Mouse (Mus musculus) hindbrain, embryonic 11.5 days (tissue): ENCODE data around the gene Srpr. TPM values are rescaled to one million over a fixed set of nuclear protein-coding genes. Genes with fewer than 3 reads are reported as not detected.

ENCODE experiments used
- ATAC-seq: fragments of 200-750 bp; cut with Nextera tagmentation; 2 replicates; pipeline ENCODE4 v1.8.0; 2017; ENCODE audit warnings: mild to moderate bottlenecking, moderate TSS enrichment, moderate library complexity; ENCODE audit not compliant: low FRiP score
- DNase-seq: peaks from one replicate; pipeline ENCODE4 v3.0.0-alpha.2; 2015; ENCODE audit warnings: low spot score
- H3K27ac ChIP-seq: fragments of 300-500 bp; sonication (generic); 2 replicates; pipeline ENCODE4 v1.5.1; 2014; ENCODE audit warnings: mild to moderate bottlenecking, low read depth, low read length
- H3K27me3 ChIP-seq: fragments of 300-500 bp; sonication (generic); 2 replicates; pipeline ENCODE4 v1.6.1; 2014; ENCODE audit warnings: mild to moderate bottlenecking, low read length, moderate library complexity, mixed read lengths; ENCODE audit not compliant: control insufficient read depth, insufficient read depth
- H3K36me3 ChIP-seq: fragments of 300-500 bp; sonication (generic); 2 replicates; pipeline ENCODE4 v1.6.1; 2014; ENCODE audit warnings: mild to moderate bottlenecking, low read length, moderate library complexity, mixed read lengths; ENCODE audit not compliant: control insufficient read depth, insufficient read depth
- H3K4me1 ChIP-seq: fragments of 300-500 bp; sonication (generic); replicated peaks from 2 replicates; pipeline ENCODE4 v1.6.1; 2014; ENCODE audit warnings: low read length, mixed read lengths; ENCODE audit not compliant: control insufficient read depth, insufficient read depth
- H3K4me2 ChIP-seq: fragments of 300-500 bp; sonication (generic); replicated peaks from 2 replicates; pipeline ENCODE4 v1.6.1; 2014; ENCODE audit warnings: mild to moderate bottlenecking, low read depth, low read length
- H3K4me3 ChIP-seq: fragments of 300-500 bp; sonication (generic); 2 replicates; pipeline ENCODE4 v1.5.1; 2014; ENCODE audit warnings: low read depth, low read length
- H3K9ac ChIP-seq: fragments of 300-500 bp; sonication (generic); 2 replicates; pipeline ENCODE4 v1.6.1; 2014; ENCODE audit warnings: low read depth, low read length
- H3K9me3 ChIP-seq: fragments of 300-500 bp; sonication (generic); 2 replicates; pipeline ENCODE4 v1.6.1; 2016; ENCODE audit warnings: low read length; ENCODE audit not compliant: control insufficient read depth
- WGBS: fragments of 180-500 bp; shearing (Covaris S2); extraction: QIAGEN DNeasy Blood & Tissue Kit; methylation state at CpG from one replicate; pipeline ENCODE4 v1.1.7; 2014; 5-methylcytosine and 5-hydroxymethylcytosine counted together
- polyA plus RNA-seq: library from polyadenylated mRNA; unstranded; fragments of >200 nt; fragmentation: Nextera tagmentation; extraction: Ambion mirVana; gene quantifications from 2 replicates; pipeline ENCODE4 v1.2.1, GENCODE M21; 2014

Srpr gene
- polyA plus RNA-seq, 1 experiment from 2014 or later: 96.8 TPM

- Histone ChIP-seq H3K9ac (no peak overlapping the region), H3K9me3 (no peaks in the 10 kb centered on the region), H3K4me2 (no peak overlapping the region), H3K27ac (no peak overlapping the region), H3K27me3 (no peaks in the 10 kb centered on the region), H3K36me3 (0 out of 2 replicates have a peak, but pooled peaks cover 2% of the 10 kb centered on the region), H3K4me3 (no peak overlapping the region), H3K4me1 (no peaks in the 10 kb centered on the region)
- DNase-seq (no peak), ATAC-seq (no peak)
- WGBS: 95% methylated on average over 2 of the region's 2 CpGs
Observed at GRCm38 (mm10) chr9:35182832-35183231, 17.1 kb upstream of the Srpr start.

GRCm38 (mm10) chr9:35183359-35183758, 16.6 kb upstream of the Srpr start:
- Histone ChIP-seq H3K27ac (no peak overlapping the region), H3K36me3 (0 out of 2 replicates have a peak, but pooled peaks cover 2% of the 10 kb centered on the region), H3K27me3 (no peaks in the 10 kb centered on the region), H3K4me2 (no peak overlapping the region), H3K4me1 (no peaks in the 10 kb centered on the region), H3K9ac (no peak overlapping the region), H3K4me3 (no peak overlapping the region), H3K9me3 (no peaks in the 10 kb centered on the region)
- 68% methylated on average over 5 of the region's 5 CpGs for WGBS
- DNase-seq (no peak), ATAC-seq (no peak)

DNA sequence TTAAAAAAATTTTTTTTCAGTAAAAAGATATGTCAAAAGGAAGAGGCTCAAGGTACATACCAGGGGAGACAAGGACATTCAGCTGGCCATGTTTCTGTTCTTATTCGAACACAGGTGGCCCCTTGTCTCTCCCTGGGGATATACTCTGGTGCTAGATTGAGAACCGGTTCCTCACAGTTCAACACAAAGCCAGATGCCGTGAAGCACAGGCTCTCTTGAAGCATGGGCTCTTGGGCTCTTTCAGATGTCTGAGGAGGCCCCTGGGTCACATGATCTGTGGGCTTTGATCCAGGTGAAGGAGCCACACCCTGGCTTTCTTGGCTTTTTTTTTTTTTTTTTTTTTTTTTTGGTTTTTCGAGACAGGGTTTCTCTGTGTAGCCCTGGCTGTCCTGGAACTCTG, 13.5 kb upstream of the Srpr start:
- 84% methylated on average over 4 of the region's 4 CpGs for WGBS
- no peak for ATAC-seq
- DNase-seq: no peak
- no peak overlapping the region for H3K4me2 ChIP-seq
- H3K9ac ChIP-seq: no peak overlapping the region
- no peak overlapping the region for H3K4me3 ChIP-seq
- H3K27me3 ChIP-seq: no peaks in the 10 kb centered on the region
- no peak overlapping the region for H3K27ac ChIP-seq
- H3K36me3 ChIP-seq: 0 out of 2 replicates have a peak, but pooled peaks cover 2% of the 10 kb centered on the region
- no peaks in the 10 kb centered on the region for H3K9me3 ChIP-seq
- H3K4me1 ChIP-seq: no peaks in the 10 kb centered on the region

DNA sequence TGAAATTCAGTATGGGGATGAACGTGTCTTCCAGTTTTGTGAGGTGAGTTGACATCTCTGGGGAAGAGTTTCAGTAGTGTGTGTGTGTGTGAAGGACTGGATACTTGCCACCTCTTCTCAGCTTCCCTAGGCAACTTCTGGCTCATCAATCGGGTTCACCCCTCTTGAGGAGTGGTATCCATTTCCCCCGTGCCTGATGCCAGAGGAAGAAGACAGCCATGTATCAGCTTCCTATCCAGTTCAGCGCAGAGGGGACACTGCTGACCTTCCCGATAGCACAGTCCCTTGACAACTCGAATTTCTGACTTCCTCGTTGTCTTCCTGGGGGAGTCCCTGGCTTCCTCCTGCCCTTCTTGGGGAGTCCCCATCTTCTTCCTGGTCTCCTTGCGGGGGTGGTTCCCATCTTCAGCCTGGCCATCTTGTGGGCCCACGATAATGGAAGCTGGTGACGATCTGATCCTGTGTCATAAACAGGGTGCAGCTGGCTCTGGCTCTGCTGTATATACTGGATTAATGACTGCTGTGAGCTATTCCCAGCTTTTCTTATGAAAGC, 12.5 kb upstream of the Srpr start:
- Histone ChIP-seq H3K9ac (no peak overlapping the region), H3K27ac (no peak overlapping the region), H3K27me3 (no peaks in the 10 kb centered on the region), H3K4me1 (no peaks in the 10 kb centered on the region), H3K9me3 (no peaks in the 10 kb centered on the region), H3K4me3 (no peak overlapping the region), H3K36me3 (0 out of 2 replicates have a peak, but pooled peaks cover 2% of the 10 kb centered on the region), H3K4me2 (no peak overlapping the region)
- DNase-seq (no peak), ATAC-seq (no peak)
- WGBS: 90% methylated on average over 10 of the region's 10 CpGs

DNA sequence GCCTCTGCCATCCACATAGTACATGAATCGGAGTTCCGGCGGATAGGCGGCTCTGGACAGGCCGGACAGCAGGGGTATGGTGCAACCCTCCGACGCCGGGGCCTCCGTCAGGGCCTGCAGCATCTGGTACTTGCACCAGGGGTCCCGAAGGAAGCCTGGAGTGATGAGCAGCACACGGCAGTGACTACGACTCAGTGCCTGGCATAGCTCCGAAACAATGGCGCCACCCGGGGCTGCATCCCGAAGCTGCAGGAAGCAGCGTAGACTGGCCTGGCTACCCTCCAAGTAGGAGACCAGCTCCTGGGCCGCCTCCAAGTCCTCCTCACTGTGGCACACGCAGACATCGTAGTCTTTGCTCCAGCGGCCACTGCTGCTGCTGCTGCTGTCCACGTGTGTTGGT, 11.3 kb upstream of the Srpr start:
- ATAC-seq: no peak
- DNase-seq: no peak
- H3K36me3 ChIP-seq: 0 out of 2 replicates have a peak, but pooled peaks cover 2% of the 10 kb centered on the region

GRCm38 (mm10) chr9:35192983-35193542, 6.9 kb upstream of the Srpr start:
- no peak overlapping the region for H3K27ac ChIP-seq
- H3K27me3 ChIP-seq: no peaks in the 10 kb centered on the region
- H3K9ac ChIP-seq: no peak overlapping the region
- no peak for ATAC-seq
- no peaks in the 10 kb centered on the region for H3K36me3 ChIP-seq
- H3K4me3 ChIP-seq: no peak overlapping the region
- WGBS: 82% methylated on average over 11 of the region's 11 CpGs
- no peaks in the 10 kb centered on the region for H3K4me1 ChIP-seq
- no peak for DNase-seq
- H3K9me3 ChIP-seq: no peaks in the 10 kb centered on the region
- H3K4me2 ChIP-seq: no peak overlapping the region

More for the DNA sequence above, 11.3 kb upstream of the Srpr start:
- H3K4me3 ChIP-seq: no peak overlapping the region
- no peaks in the 10 kb centered on the region for H3K4me1 ChIP-seq
- H3K9ac ChIP-seq: no peak overlapping the region
- no peak overlapping the region for H3K27ac ChIP-seq
- H3K9me3 ChIP-seq: no peaks in the 10 kb centered on the region
- whole genome bisulfite sequencing: 78% methylated on average over 22 of the region's 22 CpGs
- no peaks in the 10 kb centered on the region for H3K27me3 ChIP-seq
- no peak overlapping the region for H3K4me2 ChIP-seq

- no peak for DNase-seq
- Histone ChIP-seq H3K4me1 (no peaks in the 10 kb centered on the region; the same call in 1 of the 2 replicates), H3K9me3 (no peaks in the 10 kb centered on the region), H3K4me2 (no peak overlapping the region), H3K27ac (no peak overlapping the region), H3K36me3 (no peaks in the 10 kb centered on the region), H3K9ac (no peak overlapping the region), H3K27me3 (no peaks in the 10 kb centered on the region), H3K4me3 (no peak overlapping the region)
- WGBS: 91% methylated on average over 3 of the region's 3 CpGs
- no peak for ATAC-seq
Observed at GRCm38 (mm10) chr9:35194048-35194447, 5.9 kb upstream of the Srpr start.

- WGBS: 89% methylated on average over 3 of the region's 3 CpGs
Observed at GRCm38 (mm10) chr9:35197625-35198024, 2.4 kb upstream of the Srpr start.

DNA sequence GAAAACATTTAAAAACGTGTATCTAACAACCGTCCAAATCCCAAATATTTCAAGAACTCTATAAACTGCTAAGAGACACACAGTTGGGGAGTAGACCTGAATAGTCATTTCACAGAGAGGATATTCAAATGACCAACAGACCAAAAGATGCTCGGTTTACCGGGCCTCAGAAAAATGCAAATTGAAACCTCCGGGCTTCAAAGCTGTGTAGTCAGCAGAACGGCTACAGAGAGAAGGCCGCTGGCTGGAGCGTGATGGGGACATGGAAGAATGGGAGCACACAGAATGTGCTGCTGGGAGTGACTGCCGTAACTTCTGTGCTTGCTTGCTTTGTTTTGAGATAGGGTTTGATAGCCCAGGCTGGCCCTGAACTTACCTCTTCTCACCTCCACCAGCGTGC, 1.6 kb upstream of the Srpr start:
- no peaks in the 10 kb centered on the region; the same call in 1 of the 2 replicates for H3K4me1 ChIP-seq
- no peaks in the 10 kb centered on the region for H3K36me3 ChIP-seq
- H3K4me2 ChIP-seq: no peak overlapping the region
- WGBS: 72% methylated on average over 10 of the region's 10 CpGs
- H3K27me3 ChIP-seq: no peaks in the 10 kb centered on the region
- no peak for DNase-seq
- H3K9ac ChIP-seq: no peak overlapping the region
- no peak overlapping the region for H3K4me3 ChIP-seq
- no peak for ATAC-seq
- no peak overlapping the region for H3K27ac ChIP-seq
- H3K9me3 ChIP-seq: no peaks in the 10 kb centered on the region

More at GRCm38 (mm10) chr9:35197625-35198024, 2.4 kb upstream of the Srpr start:
- no peak overlapping the region for H3K4me2 ChIP-seq
- no peaks in the 10 kb centered on the region; the same call in 1 of the 2 replicates for H3K4me1 ChIP-seq
- H3K27ac ChIP-seq: no peak overlapping the region
- H3K36me3 ChIP-seq: no peaks in the 10 kb centered on the region
- no peak overlapping the region for H3K9ac ChIP-seq
- ATAC-seq: no peak
- no peak overlapping the region for H3K4me3 ChIP-seq
- DNase-seq: no peak
- no peaks in the 10 kb centered on the region for H3K27me3 ChIP-seq
- H3K9me3 ChIP-seq: no peaks in the 10 kb centered on the region
